Mouse (Mus musculus): ENCODE results near the gene Prl2c3.
"Not testable (repeated sequence)": the region's sequence is repeated elsewhere in the genome, so short reads cannot be mapped to it uniquely, and the experiment has no call there.

Prl2c3 gene

GRCm38 (mm10) chr13:12799979-12800378 lies at the start of gene Prl2c3:
Gene Prl2c3 (minus strand): TSS chr13:12800079.
- not testable (repeated sequence) for DNase-seq (ENCODE audit: low spot score)

GRCm38 (mm10) chr13:12848254-12848653 lies 48.4 kb upstream of the Prl2c3 start:
- DNase-seq (ENCODE audit: low spot score): not testable (repeated sequence)

GRCm38 (mm10) chr13:12844701-12845100 lies 44.8 kb upstream of the Prl2c3 start:
- DNase-seq (ENCODE audit: low spot score): peak; percentile 0

GRCm38 (mm10) chr13:12837546-12837945 lies 37.7 kb upstream of the Prl2c3 start:
- not testable (repeated sequence) for DNase-seq (ENCODE audit: low spot score)

- DNase-seq (ENCODE audit: low spot score): no peak
Observed at GRCm38 (mm10) chr13:12831769-12832168, 31.9 kb upstream of the Prl2c3 start.

GRCm38 (mm10) chr13:12829031-12829430 lies 29.2 kb upstream of the Prl2c3 start:
- DNase-seq (ENCODE audit: low spot score): peak; percentile 1

- DNase-seq (ENCODE audit: low spot score): not testable (repeated sequence)
Observed at GRCm38 (mm10) chr13:12824500-12825176, 24.8 kb upstream of the Prl2c3 start.

GRCm38 (mm10) chr13:12813734-12814424 lies 14.0 kb upstream of the Prl2c3 start:
- DNase-seq (ENCODE audit: low spot score): not testable (repeated sequence)

GRCm38 (mm10) chr13:12809591-12809990 lies 9.7 kb upstream of the Prl2c3 start:
- no peak for DNase-seq (ENCODE audit: low spot score)

- not testable (repeated sequence) for DNase-seq (ENCODE audit: low spot score)
Observed at GRCm38 (mm10) chr13:12808793-12809512, 9.1 kb upstream of the Prl2c3 start.

- DNase-seq (ENCODE audit: low spot score): not testable (repeated sequence)
Observed at GRCm38 (mm10) chr13:12806496-12806895, 6.6 kb upstream of the Prl2c3 start.

GRCm38 (mm10) chr13:12769442-12770091 lies 30.3 kb downstream of the Prl2c3 start:
- not testable (repeated sequence) for DNase-seq (ENCODE audit: low spot score)

Data from yolk sac, embryonic 10.5 days (tissue).